Mouse (Mus musculus) gastrocnemius, postnatal 14 days (tissue): Measurements from ENCODE around the gene Glg1. TPM values are rescaled to one million over a fixed set of nuclear protein-coding genes. Genes with fewer than 3 reads are reported as not detected.
A peak's percentile ranks its signal among the peaks of the same experiment; 100 is the strongest.
"Not testable (repeated sequence)": the region's sequence is repeated elsewhere in the genome, so short reads cannot be mapped to it uniquely, and the experiment has no call there.

Source experiments
- DNase-seq: peaks from one replicate; pipeline ENCODE4 v3.0.0; 2021; ENCODE audit warnings: mixed read lengths
- intact Hi-C: fragments of 180-260 bp; cut with DNase I; formaldehyde crosslinking; loops from one replicate; pipeline ENCODE4 v1.15.1; 2025; ENCODE audit warnings: low total_unique reads
- long read RNA-seq, 2 experiments: library from polyadenylated mRNA; stranded (forward); transcript quantifications; one replicate each; pipeline ENCODE4 v2.0.0; 2021
- total RNA-seq, 2 experiments: library from RNA; stranded (reverse); gene quantifications; 2 replicates each; pipeline ENCODE4 v1.2.3; 2021

Glg1 gene
- total RNA-seq = 10 to 100 TPM; 47.3 to 51.4 TPM
- long read RNA-seq, experiment 1, full-length matches to known transcripts = 6 of 22 reads
- long read RNA-seq, experiment 1, partial matches to known transcripts = 0 of 22 reads
- long read RNA-seq, experiment 1, other reads (novel, unspliced or antisense) = 16 of 22 reads
- long read RNA-seq, experiment 2, full-length matches to known transcripts = 22 of 36 reads
- long read RNA-seq, experiment 2, partial matches to known transcripts = 3 of 36 reads
- long read RNA-seq, experiment 2, other reads (novel, unspliced or antisense) = 11 of 36 reads

DNA sequence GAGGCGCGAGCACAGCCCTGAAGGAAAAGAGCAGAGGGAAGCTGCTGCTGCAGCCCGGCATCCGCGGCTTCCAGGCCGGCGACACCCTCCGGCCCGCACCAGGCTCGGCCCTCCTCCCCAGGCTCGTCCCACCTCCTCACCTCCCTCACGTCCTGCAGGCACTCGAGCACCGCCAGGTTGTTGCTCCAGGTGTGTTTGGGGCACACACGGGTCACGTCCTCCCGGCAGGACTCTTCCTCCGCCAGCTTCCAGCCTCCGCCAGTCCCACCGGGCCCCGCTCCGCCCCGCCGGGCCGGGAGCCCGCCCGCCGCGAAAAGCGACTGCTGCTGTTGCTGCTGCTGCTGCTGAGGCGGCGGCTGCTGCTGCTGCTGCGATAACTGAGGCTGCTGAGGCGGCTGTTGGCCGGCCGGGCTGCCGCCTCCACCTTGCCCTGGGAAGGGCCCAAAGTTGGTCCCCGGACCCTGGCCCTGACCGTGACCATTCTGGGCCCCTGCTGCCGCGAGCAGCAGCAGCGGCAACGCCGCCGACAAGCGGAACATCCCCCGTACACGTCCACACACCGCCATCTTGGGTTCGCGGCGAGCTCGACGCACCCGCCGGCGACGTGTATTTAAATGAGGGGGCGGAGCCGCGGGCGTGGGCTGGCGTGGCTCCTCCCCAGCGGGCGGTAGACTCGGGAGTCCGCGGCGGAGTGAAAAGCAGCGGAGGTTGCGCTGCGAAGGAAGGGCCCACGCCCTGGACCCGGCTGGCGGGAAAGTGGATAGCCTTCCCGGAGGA, at the start of gene Glg1:
Glg1 (minus strand) TSS at position 586 of the 777 bp plus-strand sequence.
- peak; percentile 94 for DNase-seq
- intact Hi-C loops = loop anchor here (5.0 kb wide), 1 partner anchor 102 kb away; no protein-coding TSS in a partner anchor

DNA sequence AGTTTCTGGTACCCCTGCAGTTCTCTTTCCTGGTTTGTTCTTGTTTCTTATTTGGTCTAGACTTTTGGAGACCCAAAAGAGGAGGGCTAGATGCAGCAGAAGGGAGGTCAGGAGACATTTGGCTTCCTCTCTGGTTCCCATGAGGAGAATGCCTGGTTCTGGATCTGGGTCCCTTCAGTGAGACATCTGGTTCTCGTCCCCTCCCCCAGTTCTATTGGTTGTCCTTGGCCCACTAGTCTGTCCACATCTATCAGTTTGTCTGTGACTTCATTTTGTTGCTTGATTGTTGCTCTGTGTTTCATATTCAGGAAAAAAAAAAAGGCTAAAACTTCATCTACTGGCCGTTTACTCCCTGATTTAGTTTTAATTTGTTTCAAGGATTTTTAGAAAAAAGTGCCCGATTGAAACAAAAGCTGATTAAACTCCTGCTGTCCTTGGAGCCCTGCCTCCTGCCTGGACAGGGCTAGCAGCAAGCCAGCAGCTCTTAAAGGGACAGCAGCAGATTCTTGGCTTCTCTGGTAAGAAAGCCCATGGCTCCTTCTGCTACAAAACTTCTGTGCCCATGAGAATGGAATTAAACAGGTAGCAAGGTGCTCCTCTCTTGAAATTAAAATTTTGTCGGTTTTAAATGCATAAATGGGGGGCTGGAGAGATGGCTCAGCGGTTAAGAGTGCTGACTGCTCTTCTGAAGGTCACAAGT, 46.2 kb upstream of the Glg1 start:
- DNase-seq = peak; percentile 9
- intact Hi-C loops = no loop called here

DNA sequence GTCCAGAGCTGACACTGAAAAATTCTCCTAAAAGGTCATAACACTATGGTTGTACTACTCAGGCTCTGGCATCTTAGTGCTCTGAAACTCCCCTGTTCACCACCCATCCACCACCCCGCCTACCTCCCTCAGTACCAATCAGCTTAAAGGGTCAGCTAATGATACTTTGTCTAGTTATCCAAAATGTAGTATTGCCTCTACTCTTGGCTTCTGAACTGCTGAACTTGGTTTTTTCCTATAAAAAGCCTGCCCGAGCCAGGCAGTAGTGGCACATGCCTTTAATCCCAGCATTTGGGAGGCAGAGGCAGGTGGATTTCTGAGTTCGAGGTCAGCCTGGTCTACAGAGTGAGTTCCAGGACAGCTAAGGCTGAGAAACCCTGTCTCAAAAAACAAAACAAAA, 45.3 kb upstream of the Glg1 start:
- DNase-seq = no peak
- intact Hi-C loops = no loop called here

DNA sequence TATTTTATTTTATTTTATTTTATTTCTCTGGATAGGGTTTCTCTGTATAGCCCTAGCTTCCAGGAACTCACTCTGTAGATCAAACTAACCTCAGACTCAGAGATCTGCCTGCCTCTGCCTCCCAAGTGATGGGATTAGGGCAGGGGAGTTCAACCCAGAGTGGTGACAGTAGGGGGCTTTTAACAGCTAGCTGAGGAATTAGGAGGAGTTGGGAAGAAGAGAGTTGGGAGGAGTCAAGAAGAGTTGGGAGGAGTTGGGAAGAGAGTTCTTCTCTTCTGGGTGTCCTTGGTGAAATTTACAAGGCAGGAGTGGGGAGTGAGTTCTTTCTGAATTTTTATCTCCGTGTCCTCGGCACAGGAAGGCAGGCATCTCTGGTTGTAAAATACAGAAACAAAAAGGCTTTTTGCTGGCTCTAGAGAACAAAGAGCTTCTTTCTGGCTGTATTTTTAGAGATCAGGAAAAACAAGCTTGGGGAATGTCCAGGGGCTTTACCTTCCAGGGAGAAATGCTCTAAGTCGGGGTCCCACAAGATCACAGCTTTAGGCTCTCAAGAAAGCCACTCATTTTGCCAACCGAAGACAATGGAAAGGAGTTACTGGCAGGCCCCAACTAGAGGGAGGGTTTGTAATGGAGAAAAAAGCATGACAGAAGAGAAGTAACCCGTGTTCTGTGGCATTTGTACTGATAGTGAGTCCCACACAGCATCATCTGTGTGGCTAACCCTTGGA, 44.2 kb upstream of the Glg1 start:
- DNase-seq, intact Hi-C loops: not testable (repeated sequence)

DNA sequence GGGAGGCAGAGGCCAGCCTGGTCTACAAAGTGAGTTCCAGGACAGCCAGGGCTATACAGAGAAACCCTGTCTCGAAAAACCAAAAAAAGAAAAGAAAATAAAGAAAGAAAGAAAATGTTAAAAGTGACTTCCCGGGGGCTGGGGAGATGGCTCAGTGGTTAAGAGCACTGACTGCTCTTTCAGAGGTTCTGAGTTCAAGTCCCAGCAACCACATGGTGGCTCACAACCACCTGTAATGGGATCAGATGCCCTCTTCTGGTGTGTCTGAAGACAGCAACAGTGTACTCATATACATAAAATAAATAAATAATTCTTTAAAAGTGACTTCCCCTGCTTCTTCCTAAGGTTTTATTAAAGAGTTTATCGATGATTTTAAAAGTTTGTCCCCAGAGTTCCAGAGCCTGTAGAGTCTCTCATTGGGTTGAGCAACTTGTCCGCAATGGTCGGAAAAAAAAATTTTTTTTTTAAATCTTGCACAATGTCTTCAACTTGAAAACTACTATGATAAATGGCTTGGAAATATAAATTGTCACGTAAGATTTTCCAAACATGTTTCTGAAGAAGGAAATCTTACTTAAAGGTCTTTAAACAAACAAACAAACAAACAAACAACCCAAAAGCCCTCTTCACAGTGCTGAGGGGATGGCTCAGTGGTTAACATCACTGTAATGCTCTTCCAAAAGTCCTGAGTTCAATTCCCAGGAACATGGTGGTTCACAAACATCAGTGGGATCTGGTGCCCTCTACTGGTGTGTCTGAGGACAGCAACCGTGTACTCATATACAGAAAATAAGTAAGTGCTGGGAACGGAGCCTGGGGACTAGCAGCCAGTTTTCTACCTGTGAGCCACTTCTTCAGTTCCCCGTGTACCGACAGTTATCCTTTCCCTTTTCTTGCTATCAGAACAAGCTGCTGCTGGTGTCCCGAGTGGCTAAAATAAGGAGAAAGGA, 41.9 kb upstream of the Glg1 start:
- intact Hi-C loops = no loop called here
- DNase-seq = no peak

DNA sequence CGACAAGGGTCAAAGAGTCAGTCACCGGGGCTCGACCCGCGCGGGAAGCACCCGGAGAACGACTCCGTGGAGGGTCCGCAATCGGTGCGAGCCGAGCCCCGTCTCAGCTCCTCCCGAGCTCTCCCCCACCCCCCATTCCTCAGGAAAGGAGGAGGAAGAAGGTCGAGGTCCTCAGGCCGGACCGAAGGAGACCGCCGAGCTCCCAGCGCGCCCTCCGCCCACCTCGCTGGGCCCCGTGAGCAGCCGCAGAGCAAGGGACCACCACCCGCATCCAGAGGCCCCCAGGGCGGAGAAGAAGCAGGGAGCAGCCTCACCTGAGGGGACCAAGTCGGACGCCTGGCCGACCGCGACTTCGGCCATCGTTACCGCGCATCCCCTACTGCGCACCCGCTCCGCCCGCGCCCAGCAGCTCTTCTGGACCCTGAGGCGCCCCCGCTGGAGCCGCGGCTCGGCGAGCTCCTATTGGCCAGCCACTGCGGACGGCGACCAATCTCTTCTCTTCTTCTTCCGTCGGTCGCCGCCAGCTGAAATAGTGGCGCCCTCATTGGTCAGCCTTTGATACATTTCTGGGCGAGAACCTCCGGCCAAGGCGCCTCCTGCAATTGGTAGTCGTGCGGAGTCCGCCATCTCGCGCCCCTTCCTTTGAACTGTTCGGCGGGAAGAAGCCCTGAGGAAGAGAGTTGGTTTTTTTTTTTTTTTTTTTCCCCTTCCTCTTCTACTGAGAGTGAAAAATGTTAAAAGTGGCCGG, 41.0 kb upstream of the Glg1 start, which contains the start of gene Rfwd3:
Rfwd3 (minus strand) TSS at position 402 of the 748 bp plus-strand sequence.
- peak; percentile 96 for DNase-seq
- intact Hi-C loops = no loop called here

GRCm38 (mm10) chr8:111299363-111299820, 40.4 kb upstream of the Glg1 start:
- intact Hi-C loops = no loop called here
- peak; percentile 47 for DNase-seq

- no peak for DNase-seq
- intact Hi-C loops = no loop called here
Observed at GRCm38 (mm10) chr8:111298011-111298410, 39.0 kb upstream of the Glg1 start.

GRCm38 (mm10) chr8:111291733-111292132, 32.7 kb upstream of the Glg1 start:
- DNase-seq = no peak
- intact Hi-C loops = no loop called here

DNA sequence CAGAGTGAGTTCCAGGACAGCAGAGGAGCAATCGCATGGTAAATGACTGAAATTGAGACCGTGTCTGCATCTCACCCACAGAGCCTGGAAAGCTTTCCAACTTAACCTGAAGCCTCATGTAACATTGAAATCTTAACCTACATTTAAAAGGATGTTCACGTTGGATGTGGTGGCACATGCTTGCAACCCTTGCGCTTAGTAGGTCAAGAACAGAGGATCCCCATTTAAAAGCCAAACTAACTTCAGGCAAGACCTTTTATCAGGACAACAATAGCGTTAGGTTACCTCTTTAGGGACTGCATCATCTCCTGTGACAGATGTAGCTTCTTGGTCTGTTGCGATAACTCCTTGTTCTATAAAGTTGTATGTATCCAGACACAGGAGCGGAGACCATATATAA, 31.6 kb upstream of the Glg1 start:
- no peak for DNase-seq
- intact Hi-C loops = no loop called here

GRCm38 (mm10) chr8:111285603-111286002, 26.6 kb upstream of the Glg1 start:
- intact Hi-C loops = loop anchor here (10.0 kb wide), 1 partner anchor 121 kb away; no protein-coding TSS in a partner anchor
- no peak for DNase-seq

GRCm38 (mm10) chr8:111282093-111282492, 23.1 kb upstream of the Glg1 start:
- DNase-seq = no peak
- intact Hi-C loops = loop anchor here (10.0 kb wide), 1 partner anchor 117 kb away; no protein-coding TSS in a partner anchor

GRCm38 (mm10) chr8:111268277-111268676, 9.3 kb upstream of the Glg1 start:
- intact Hi-C loops = no loop called here

GRCm38 (mm10) chr8:111266161-111266560, 7.1 kb upstream of the Glg1 start:
- DNase-seq, intact Hi-C loops: not testable (repeated sequence)

More at GRCm38 (mm10) chr8:111268277-111268676, 9.3 kb upstream of the Glg1 start:
- no peak for DNase-seq

GRCm38 (mm10) chr8:111264693-111265220, 5.7 kb upstream of the Glg1 start:
- DNase-seq = no peak
- intact Hi-C loops = no loop called here

GRCm38 (mm10) chr8:111261981-111262381, 3.0 kb upstream of the Glg1 start:
- DNase-seq = no peak
- intact Hi-C loops = no loop called here

DNA sequence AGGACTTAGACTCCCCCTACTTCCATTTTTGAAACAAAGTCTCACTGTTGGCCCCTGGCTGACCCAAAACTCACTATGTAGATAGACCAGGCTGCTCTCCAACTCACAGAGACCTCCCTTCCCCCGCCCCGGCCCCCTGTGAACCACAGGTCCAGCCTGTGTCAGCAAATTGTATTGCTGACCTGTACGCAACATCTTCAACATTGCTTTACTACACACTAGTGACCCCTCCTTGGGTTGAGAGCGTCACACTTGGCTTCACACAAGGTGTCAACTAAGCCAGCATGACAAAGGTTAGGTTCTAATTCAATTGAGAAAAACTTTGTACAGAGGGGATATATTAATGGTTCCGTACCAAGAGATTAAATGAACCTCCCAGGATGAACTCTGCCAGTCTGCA, 1.2 kb upstream of the Glg1 start:
- no peak for DNase-seq
- intact Hi-C loops = no loop called here
